Mouse (Mus musculus): ENCODE results near the gene Pnmal2. TPM values are rescaled to one million over a fixed set of nuclear protein-coding genes. Genes with fewer than 3 reads are reported as not detected.

Pnmal2 gene
- polyA plus RNA-seq, 1 experiment from 2014 or later = 8.6 TPM

- no peak for ATAC-seq (ENCODE audit: low FRiP score)
Measured at GRCm38 (mm10) chr7:16915461-16916340, 28.8 kb upstream of the Pnmal2 start.

DNA sequence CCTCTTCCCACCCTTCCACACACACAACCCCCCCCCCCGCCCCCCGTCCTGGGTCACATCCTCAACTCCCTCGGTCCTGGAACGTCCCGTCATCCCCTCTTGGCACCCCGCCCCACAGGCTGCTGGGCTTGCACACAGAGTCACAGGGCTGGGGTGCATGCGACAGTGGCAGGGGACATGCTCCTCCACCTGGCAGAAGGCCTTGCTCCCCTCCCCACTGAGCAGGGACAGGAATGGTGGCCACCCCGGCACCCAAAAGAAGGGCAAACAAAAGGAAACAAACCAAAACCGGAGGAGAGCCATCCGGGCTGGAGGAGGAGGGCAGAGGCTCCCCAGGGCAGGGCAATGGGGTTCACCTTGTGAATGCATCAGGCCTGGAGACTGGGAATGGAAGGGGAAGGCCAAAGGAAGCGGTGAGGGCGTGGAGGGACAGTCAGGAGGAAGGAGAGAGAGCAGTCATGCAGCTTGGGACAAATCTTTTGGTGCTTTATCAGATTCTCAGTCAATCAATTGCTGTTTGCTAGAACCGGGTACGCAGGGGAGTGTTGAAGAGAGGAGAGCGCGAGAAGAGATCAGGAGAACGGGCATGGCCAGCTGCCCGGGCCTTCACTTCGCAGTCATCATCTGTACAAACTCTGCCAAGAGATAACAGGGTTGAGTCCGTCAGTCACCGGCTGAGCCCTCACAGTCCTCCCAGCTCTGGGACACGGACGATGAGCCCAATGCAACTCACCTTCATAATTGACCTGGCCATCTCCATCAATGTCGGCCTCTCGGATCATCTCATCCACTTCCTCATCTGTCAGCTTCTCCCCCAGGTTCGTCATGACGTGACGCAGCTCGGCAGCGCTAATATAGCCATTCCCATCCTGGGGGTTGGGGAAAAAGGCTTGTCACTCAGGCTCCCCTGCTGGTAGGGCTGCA lies 27.9 kb upstream of the Pnmal2 start:
- Histone ChIP-seq H3K27ac (ENCODE audit: low read depth, low read length) (no peak overlapping the region), H3K4me2 (no peak overlapping the region), H3K36me3 (ENCODE audit: control insufficient read depth, insufficient read depth, low read length) (peaks cover 23% of the 10 kb centered on the region), H3K27me3 (ENCODE audit: control insufficient read depth, insufficient read depth, low read length) (no peaks in the 10 kb centered on the region), H3K9me3 (ENCODE audit: control insufficient read depth, low read length) (no peaks in the 10 kb centered on the region), H3K9ac (ENCODE audit: low read length) (no peak overlapping the region), H3K4me1 (ENCODE audit: control insufficient read depth, insufficient read depth, low read length) (peaks cover 15% of the 10 kb centered on the region), H3K4me3 (ENCODE audit: low read depth, low read length) (no peak overlapping the region)
- ATAC-seq (ENCODE audit: low FRiP score) (no peak), DNase-seq (ENCODE audit: low spot score, missing footprints) (no peak)
- WGBS = 87% methylated on average over 30 of the region's 30 CpGs

More at GRCm38 (mm10) chr7:16915461-16916340, 28.8 kb upstream of the Pnmal2 start:
- Histone ChIP-seq H3K4me3 (ENCODE audit: low read depth, low read length) (no peak overlapping the region), H3K9me3 (ENCODE audit: control insufficient read depth, low read length) (no peaks in the 10 kb centered on the region), H3K27me3 (ENCODE audit: control insufficient read depth, insufficient read depth, low read length) (no peaks in the 10 kb centered on the region), H3K9ac (ENCODE audit: low read length) (no peak overlapping the region), H3K36me3 (ENCODE audit: control insufficient read depth, insufficient read depth, low read length) (peaks cover 23% of the 10 kb centered on the region), H3K27ac (ENCODE audit: low read depth, low read length) (no peak overlapping the region), H3K4me1 (ENCODE audit: control insufficient read depth, insufficient read depth, low read length) (peaks cover 6% of the 10 kb centered on the region), H3K4me2 (no peak overlapping the region)
- WGBS = 92% methylated on average over 32 of the region's 32 CpGs
- DNase-seq (ENCODE audit: low spot score, missing footprints) = no peak

- no peak for DNase-seq (ENCODE audit: low spot score, missing footprints)
- H3K36me3 ChIP-seq (ENCODE audit: control insufficient read depth, insufficient read depth, low read length) = peaks cover 23% of the 10 kb centered on the region
- H3K27ac ChIP-seq (ENCODE audit: low read depth, low read length) = no peak overlapping the region
- no peak for ATAC-seq (ENCODE audit: low FRiP score)
- no peak overlapping the region for H3K4me3 ChIP-seq (ENCODE audit: low read depth, low read length)
- H3K9me3 ChIP-seq (ENCODE audit: control insufficient read depth, low read length) = no peaks in the 10 kb centered on the region
- peaks cover 23% of the 10 kb centered on the region for H3K4me1 ChIP-seq (ENCODE audit: control insufficient read depth, insufficient read depth, low read length)
- H3K27me3 ChIP-seq (ENCODE audit: control insufficient read depth, insufficient read depth, low read length) = no peaks in the 10 kb centered on the region
- H3K4me2 ChIP-seq = no peak overlapping the region
- WGBS = 84% methylated on average over 11 of the region's 11 CpGs
- H3K9ac ChIP-seq (ENCODE audit: low read length) = no peak overlapping the region
Measured at GRCm38 (mm10) chr7:16917447-16917846, 27.0 kb upstream of the Pnmal2 start.

GRCm38 (mm10) chr7:16918014-16918413 lies 26.5 kb upstream of the Pnmal2 start:
- DNase-seq (ENCODE audit: low spot score, missing footprints) = no peak
- Histone ChIP-seq H3K27ac (ENCODE audit: low read depth, low read length) (no peak overlapping the region), H3K4me3 (ENCODE audit: low read depth, low read length) (no peak overlapping the region), H3K36me3 (ENCODE audit: control insufficient read depth, insufficient read depth, low read length) (peaks cover 23% of the 10 kb centered on the region), H3K9me3 (ENCODE audit: control insufficient read depth, low read length) (no peaks in the 10 kb centered on the region), H3K9ac (ENCODE audit: low read length) (no peak overlapping the region), H3K4me2 (no peak overlapping the region), H3K27me3 (ENCODE audit: control insufficient read depth, insufficient read depth, low read length) (no peaks in the 10 kb centered on the region), H3K4me1 (ENCODE audit: control insufficient read depth, insufficient read depth, low read length) (peaks cover 29% of the 10 kb centered on the region)
- 90% methylated on average over 9 of the region's 9 CpGs for WGBS
- ATAC-seq (ENCODE audit: low FRiP score) = no peak

DNA sequence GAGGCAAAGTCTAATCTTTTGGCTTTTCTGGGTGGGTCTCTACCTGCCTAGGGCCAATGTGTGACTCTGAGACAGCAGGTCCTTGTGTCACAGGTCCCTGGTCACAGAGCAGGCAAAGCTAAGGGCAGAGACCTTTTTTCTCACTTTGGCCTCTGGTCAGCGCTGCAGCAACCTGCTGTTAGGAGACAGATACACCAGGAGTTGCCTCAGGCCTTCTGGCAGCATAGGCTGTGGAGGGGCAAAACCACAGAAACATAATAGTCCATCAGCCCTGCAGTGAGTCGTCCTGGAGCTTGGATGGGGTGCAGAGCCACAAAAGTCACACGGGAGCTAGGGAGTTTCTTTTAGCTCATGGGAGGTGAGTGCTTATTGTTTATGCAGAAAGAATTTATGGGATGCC lies 25.8 kb upstream of the Pnmal2 start:
- Histone ChIP-seq H3K9me3 (ENCODE audit: control insufficient read depth, low read length) (no peaks in the 10 kb centered on the region), H3K27ac (ENCODE audit: low read depth, low read length) (no peak overlapping the region), H3K27me3 (ENCODE audit: control insufficient read depth, insufficient read depth, low read length) (no peaks in the 10 kb centered on the region), H3K9ac (ENCODE audit: low read length) (no peak overlapping the region), H3K4me3 (ENCODE audit: low read depth, low read length) (no peak overlapping the region), H3K4me2 (no peak overlapping the region), H3K4me1 (ENCODE audit: control insufficient read depth, insufficient read depth, low read length) (peaks cover 30% of the 10 kb centered on the region), H3K36me3 (ENCODE audit: control insufficient read depth, insufficient read depth, low read length) (peaks cover 23% of the 10 kb centered on the region)
- WGBS = 86% methylated on average over 3 of the region's 3 CpGs
- no peak for DNase-seq (ENCODE audit: low spot score, missing footprints)
- no peak for ATAC-seq (ENCODE audit: low FRiP score)

GRCm38 (mm10) chr7:16919395-16920149 lies 24.9 kb upstream of the Pnmal2 start:
- H3K4me1 ChIP-seq (ENCODE audit: control insufficient read depth, insufficient read depth, low read length) = peaks cover 30% of the 10 kb centered on the region
- ATAC-seq (ENCODE audit: low FRiP score) (no peak), DNase-seq (ENCODE audit: low spot score, missing footprints) (no peak)
- no peak overlapping the region for H3K4me3 ChIP-seq (ENCODE audit: low read depth, low read length)
- peaks cover 23% of the 10 kb centered on the region for H3K36me3 ChIP-seq (ENCODE audit: control insufficient read depth, insufficient read depth, low read length)
- 91% methylated on average over 13 of the region's 13 CpGs for WGBS
- peak overlapping the region; percentile 24; the same call in 1 of the 2 replicates for H3K9ac ChIP-seq (ENCODE audit: low read length)
- no peak overlapping the region for H3K4me2 ChIP-seq
- H3K27ac ChIP-seq (ENCODE audit: low read depth, low read length) = no peak overlapping the region
- no peaks in the 10 kb centered on the region for H3K9me3 ChIP-seq (ENCODE audit: control insufficient read depth, low read length)
- no peaks in the 10 kb centered on the region for H3K27me3 ChIP-seq (ENCODE audit: control insufficient read depth, insufficient read depth, low read length)

GRCm38 (mm10) chr7:16920150-16920579 lies 24.3 kb upstream of the Pnmal2 start:
- 86% methylated on average over 7 of the region's 7 CpGs for WGBS
- Histone ChIP-seq H3K9ac (ENCODE audit: low read length) (peak overlapping the region; percentile 24; the same call in 1 of the 2 replicates), H3K4me3 (ENCODE audit: low read depth, low read length) (no peak overlapping the region), H3K27ac (ENCODE audit: low read depth, low read length) (no peak overlapping the region), H3K27me3 (ENCODE audit: control insufficient read depth, insufficient read depth, low read length) (no peaks in the 10 kb centered on the region), H3K36me3 (ENCODE audit: control insufficient read depth, insufficient read depth, low read length) (peaks cover 23% of the 10 kb centered on the region), H3K4me1 (ENCODE audit: control insufficient read depth, insufficient read depth, low read length) (peaks cover 30% of the 10 kb centered on the region), H3K9me3 (ENCODE audit: control insufficient read depth, low read length) (no peaks in the 10 kb centered on the region), H3K4me2 (no peak overlapping the region; the same call in 1 of the 2 replicates)
- ATAC-seq (ENCODE audit: low FRiP score) = no peak
- DNase-seq (ENCODE audit: low spot score, missing footprints) = no peak

DNA sequence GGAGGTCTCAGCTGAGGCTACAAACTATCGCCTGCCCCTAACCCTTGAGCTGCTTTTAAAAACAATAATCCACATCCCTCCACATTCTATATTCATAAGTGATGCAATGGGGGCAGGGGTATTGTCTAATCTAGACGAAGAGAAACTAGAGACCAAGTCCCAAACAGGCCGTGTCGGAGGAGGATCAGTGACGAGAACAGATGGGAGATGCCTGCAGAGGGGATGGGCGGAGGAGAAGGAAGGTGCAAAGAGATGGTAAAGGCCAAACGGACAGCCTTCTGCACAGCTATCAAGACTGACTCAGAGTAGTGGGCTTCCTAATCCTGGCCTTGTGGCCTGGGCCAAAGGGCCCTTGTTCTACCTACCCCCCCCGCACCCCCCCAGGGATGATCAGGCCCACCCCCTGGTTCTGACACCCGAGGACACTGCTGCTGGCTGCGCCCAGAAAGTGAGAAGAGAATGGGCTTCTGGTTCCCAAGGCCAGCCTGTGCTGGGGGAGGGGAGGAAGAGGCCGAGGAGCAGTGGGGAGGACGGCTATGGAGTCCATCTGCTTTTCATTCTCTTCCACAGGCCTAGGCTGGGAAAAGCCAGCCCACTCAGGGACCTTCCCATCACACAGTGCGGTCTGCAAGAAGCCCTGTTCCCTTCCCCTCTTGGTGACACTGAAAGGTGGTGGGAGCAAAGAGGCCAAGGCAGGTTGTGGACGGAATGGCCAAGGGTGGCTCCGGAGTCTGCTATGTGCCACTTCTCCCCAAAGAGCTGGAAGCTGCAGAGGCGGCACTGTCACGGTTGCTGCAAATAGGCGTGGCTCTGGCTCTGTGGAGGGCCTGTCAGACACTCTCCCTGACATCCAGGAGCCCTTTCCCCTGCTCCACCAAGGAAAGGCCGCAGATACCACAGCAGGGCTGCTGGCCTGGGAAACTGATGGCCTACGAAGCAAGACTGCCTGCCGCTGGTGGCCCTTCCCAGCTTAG lies 23.4 kb upstream of the Pnmal2 start:
- H3K27me3 ChIP-seq (ENCODE audit: control insufficient read depth, insufficient read depth, low read length) = no peaks in the 10 kb centered on the region
- H3K36me3 ChIP-seq (ENCODE audit: control insufficient read depth, insufficient read depth, low read length) = peaks cover 17% of the 10 kb centered on the region
- H3K9ac ChIP-seq (ENCODE audit: low read length) = peak overlapping the region; percentile 97
- peak overlapping the region; percentile 76 for H3K4me3 ChIP-seq (ENCODE audit: low read depth, low read length)
- H3K9me3 ChIP-seq (ENCODE audit: control insufficient read depth, low read length) = no peaks in the 10 kb centered on the region
- 51% methylated on average over 21 of the region's 21 CpGs for WGBS
- H3K4me1 ChIP-seq (ENCODE audit: control insufficient read depth, insufficient read depth, low read length) = peaks cover 30% of the 10 kb centered on the region
- peak; percentile 89 for DNase-seq (ENCODE audit: low spot score, missing footprints)
- H3K4me2 ChIP-seq = peak overlapping the region; percentile 93
- H3K27ac ChIP-seq (ENCODE audit: low read depth, low read length) = peak overlapping the region; percentile 57
- no peak for ATAC-seq (ENCODE audit: low FRiP score)
